Mouse (Mus musculus) thymus, adult 18-20 months (tissue): ENCODE measurements around the gene Gtf2a1.
"Not testable (repeated sequence)": the region's sequence is repeated elsewhere in the genome, so short reads cannot be mapped to it uniquely, and the experiment has no call there.

Experiments used
- DNase-seq, 2 experiments: peaks; one replicate each; pipeline ENCODE4 v3.0.0; 2022; ENCODE audit warnings: mixed read lengths in 2 of 2

The Gtf2a1 gene

DNA sequence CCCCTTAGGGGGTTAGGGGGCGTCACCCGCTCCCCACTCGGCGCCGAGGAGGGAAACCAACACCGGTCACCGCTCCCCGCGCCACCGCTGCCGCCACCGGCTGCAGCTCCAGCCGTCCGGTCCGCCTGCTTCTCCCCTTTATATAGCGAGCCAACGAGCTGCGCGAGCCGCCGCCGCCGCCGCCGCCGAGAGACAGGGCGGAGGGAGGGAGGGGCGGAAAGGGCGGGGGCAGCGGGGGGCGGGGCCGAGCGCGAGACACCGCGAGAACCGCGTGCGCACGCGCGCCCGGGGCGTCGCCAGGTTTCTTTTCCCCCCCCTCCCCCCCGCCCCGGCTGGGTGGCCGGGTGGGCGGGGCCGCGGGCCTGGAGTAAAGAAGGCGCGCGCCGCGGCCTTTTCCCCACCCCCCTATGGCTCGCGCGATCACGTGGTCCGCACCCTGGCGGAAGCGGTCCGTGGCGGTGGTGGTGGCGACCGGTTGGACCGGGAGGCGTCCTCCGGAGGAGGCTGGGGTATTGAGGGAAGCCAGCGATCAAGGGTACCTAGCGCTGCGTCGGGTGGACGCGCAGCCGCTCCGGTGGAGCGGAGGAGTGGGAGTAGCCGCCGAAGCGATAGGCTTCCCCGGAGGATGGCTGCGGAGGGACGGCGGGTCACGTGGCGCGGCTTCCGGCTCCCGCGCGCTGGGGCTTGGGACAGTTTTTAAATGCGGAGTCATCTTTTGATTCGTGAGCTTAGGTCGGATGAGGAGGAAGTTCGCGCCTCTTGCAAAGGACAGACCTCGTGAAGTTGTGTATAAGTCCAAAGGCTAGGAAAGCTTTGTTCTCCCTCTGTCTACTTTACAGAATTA lies at the start of gene Gtf2a1:
TSS of gene Gtf2a1 (minus strand) at position 641 of the 844 bp plus-strand sequence.
- DNase-seq, result peak; percentile 90 to 91

DNA sequence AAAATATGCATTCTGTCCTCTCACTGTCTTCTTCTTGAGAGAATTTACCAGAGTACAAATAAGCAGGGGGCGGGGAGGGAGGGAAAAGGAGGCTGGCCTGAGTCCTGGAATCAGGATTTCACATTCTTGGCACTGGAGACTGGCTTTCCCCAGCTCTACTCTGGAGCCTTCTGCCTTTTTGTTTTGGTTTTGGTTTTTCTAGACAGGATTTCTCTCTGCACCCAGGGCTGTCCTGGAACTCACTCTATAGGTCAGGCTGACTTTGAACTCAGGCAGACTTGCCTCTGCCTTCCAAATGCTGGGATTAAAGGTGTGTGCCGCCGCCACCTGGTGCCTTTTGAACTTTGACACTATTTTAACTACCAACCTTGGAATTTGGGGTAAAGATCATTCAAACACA lies 48.1 kb upstream of the Gtf2a1 start:
- DNase-seq, result no peak

- DNase-seq, result no peak
Observed at GRCm38 (mm10) chr12:91637136-91637909, 47.0 kb upstream of the Gtf2a1 start.

DNA sequence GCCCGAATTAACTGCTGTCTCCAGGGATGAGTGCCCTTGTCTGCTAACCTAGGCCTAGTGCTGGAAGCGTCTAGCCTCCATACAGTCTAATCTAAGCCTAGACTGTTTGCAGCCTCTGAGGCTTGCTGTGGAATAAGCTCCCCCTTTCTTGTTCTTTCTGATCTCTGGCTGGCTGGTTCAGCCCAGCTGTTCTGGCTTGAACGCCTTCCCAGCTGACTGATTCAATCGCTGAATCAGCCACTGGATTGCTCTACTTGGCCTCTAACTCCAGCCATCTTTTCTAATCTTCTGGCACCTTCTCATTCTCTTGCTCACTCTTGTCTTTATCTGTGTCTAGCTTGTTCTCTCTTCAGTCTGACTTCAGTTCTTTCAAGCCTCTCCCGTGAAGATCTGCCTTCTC lies 36.2 kb upstream of the Gtf2a1 start:
- no peak for DNase-seq

- no peak for DNase-seq
Observed at GRCm38 (mm10) chr12:91625013-91625412, 34.7 kb upstream of the Gtf2a1 start.

DNA sequence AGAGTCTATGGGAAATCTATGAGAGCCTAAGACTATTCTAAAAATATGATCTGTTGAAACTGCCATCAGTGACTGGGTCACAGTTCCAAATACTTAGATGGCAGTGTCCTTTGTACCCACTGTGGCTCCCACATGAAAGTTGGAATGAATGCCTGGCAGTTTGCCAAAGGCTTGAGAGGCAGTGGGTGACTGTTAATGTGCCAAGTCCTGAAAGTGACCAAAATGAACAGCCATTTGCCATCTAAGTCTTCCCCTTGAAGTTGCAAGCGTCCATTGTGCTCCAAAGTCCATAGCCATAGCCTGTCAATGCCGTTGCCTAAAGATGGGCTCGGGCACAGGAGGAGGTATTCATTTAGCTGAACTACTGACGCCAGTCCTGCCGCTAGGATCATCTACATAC lies 19.1 kb upstream of the Gtf2a1 start:
- no peak for DNase-seq

DNA sequence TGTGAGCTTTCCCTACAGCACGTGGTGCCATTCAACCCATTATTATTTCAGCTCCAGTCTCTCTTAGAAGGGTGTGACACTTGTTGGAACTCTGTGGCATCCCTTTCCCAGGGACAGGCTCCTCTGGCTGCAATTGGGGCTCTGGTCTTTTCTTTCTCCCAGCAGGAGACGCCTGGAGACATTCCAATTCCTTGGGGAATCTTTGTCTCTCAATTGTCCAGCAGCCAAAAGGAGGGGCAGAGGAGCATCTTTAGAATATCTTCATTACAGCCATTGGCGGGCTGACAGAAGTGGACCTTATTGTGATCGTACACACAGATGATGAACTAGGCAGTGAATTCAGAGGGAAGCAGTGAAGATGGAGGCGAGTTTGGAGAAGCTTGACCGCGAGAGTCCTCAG lies 17.4 kb upstream of the Gtf2a1 start:
- no peak for DNase-seq

- DNase-seq, result no peak
Observed at GRCm38 (mm10) chr12:91606651-91607050, 16.4 kb upstream of the Gtf2a1 start.

GRCm38 (mm10) chr12:91604600-91604999 lies 14.3 kb upstream of the Gtf2a1 start:
- DNase-seq, result no peak

GRCm38 (mm10) chr12:91592128-91592527 lies 1.8 kb upstream of the Gtf2a1 start:
- no peak for DNase-seq

GRCm38 (mm10) chr12:91591191-91591590 lies 904 bp upstream of the Gtf2a1 start:
- no peak for DNase-seq

GRCm38 (mm10) chr12:91590716-91591115 lies 429 bp upstream of the Gtf2a1 start:
- peak in 1 of 2 experiments; percentile 20 for DNase-seq

DNA sequence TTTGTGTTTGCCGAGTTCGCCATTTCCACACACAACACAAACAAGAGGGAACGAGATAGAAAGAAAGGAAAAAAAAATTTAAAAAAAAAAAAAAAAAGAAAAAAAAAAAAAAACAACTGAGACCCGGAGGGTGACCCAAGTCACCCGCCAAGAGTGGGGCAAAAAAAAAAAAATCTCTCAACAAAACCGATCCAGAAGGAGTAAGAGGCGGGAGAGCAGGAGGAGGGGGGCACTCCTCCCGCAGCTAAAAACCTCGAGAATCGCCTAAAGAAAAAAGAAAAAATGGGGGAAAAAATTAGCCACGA lies 793 bp downstream of the Gtf2a1 start:
- DNase-seq, result no peak

GRCm38 (mm10) chr12:91588670-91589541 lies 1.4 kb downstream of the Gtf2a1 start:
- DNase-seq, result peak; percentile 30 to 32

- DNase-seq, result peak; percentile 80 to 93
Observed at GRCm38 (mm10) chr12:91588176-91588669, 2.1 kb downstream of the Gtf2a1 start.

GRCm38 (mm10) chr12:91587491-91588033 lies 2.7 kb downstream of the Gtf2a1 start:
- no peak for DNase-seq

GRCm38 (mm10) chr12:91587077-91587476 lies 3.2 kb downstream of the Gtf2a1 start:
- DNase-seq, result no peak

GRCm38 (mm10) chr12:91585815-91586214 lies 4.5 kb downstream of the Gtf2a1 start:
- DNase-seq, result not testable (repeated sequence)

DNA sequence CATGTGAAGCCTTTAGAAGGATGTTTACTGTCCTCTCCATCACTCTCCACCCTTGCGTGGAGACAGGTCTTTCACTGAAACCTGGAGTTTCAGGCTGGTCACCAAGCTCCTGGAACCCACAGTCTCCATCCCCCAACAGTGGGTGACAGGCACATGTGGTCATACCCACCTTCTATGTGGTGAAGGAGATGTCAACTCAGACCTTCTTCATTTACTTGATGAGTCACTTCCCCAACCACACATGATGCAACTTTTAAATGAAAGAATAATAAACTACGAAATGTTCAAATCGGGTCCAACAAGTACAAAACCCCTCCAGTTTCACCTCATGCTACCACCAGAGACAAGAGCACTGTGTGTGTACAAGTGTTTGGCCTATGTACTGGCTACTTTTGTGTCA lies 5.1 kb downstream of the Gtf2a1 start:
- DNase-seq, result no peak

DNA sequence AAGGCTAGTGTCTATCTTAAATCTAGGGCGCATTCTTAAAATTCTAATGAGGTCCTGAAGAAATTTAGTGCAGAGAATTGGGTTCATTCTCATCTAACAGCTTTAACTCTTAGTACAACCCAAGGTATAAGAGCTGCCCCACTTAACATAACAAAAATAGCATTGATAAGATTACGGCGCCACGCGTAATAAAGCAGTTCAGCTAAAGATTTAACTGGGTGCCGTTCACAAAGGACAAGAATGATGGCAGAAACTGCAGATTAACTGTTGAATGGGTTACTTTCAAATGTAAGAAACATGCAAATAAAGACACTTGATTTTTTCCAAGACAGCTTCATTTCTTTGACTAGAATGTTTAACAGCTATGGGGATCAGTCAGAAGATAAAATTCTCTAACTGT lies 6.9 kb downstream of the Gtf2a1 start:
- DNase-seq, result no peak

GRCm38 (mm10) chr12:91582362-91583002 lies 7.8 kb downstream of the Gtf2a1 start:
- DNase-seq, result no peak
